Mouse (Mus musculus) liver, embryonic 14.5 days (tissue): Measurements from ENCODE around the gene Slc9b1.

Experiments used
- CTCF ChIP-seq: IDR thresholded peaks from 2 replicates; pipeline ENCODE4 v1.5.1; 2016; ENCODE audit warnings: antibody characterized with exemption, low read depth, control low read depth
- EP300 ChIP-seq: IDR thresholded peaks from 2 replicates; pipeline ENCODE4 v1.6.1; 2016; ENCODE audit warnings: antibody characterized with exemption, low read depth

DNA sequence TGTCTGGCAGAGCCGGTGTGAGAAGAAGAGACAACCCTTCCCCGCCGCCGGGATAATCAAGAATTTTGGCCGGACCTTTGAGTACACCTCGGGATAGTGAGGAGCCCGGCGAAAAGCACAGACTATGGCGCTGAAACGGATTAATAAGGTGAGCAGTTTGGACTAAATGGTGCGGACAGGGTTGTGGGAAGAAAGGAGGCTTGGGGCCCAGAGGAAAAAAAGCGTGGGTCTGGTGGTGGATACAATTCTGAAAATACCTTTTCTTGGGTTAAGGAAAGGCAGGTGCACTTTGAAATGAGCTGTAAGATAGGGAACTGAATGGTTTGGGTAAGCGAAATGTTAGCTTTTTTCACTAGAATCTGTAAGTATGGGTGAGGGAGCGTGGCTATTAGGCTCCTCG is 91.8 kb downstream of the Slc9b1 start:
- no peak for TF ChIP-seq CTCF
- no peak for TF ChIP-seq EP300
